Mouse (Mus musculus): Measurements from ENCODE around the gene Mbip. TPM values are rescaled to one million over a fixed set of nuclear protein-coding genes. Genes with fewer than 3 reads are reported as not detected.

Mbip gene
- total and polyA plus RNA-seq, 3 experiments, result 28.3 to 82.7 (median 47.6) TPM

DNA sequence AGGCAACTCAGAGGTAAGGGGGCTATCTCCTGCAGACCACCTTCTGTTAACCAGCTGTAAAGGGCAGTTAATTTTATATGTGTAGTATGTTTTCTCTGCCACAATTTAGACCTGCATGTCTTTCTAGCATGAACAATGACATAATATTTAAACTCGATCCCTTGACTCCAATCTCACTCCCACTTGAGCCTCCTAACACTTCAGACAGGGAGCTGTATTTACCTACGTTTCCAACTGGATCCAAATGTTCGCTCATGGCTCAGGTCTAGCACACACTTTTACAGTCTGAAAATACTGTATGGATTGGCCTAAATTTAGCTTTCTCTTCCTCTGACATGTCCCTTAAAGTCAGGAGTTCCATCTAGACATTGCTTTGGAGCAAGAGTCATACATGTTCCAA is 13.2 kb downstream of the Mbip start:
- H3K4me1 ChIP-seq (ENCODE audit: control insufficient read depth in 1 of 2, insufficient read depth in 2 of 2), result no peaks in the 10 kb centered on the region
- peaks cover 60 to 90% of the 10 kb centered on the region in 2 experiments for H3K36me3 ChIP-seq (replicated peaks in 1 of 2; ENCODE audit: control insufficient read depth in 1 of 2, insufficient read depth in 1 of 2, low read length in 1 of 2)
- H3K4me2 ChIP-seq (ENCODE audit: insufficient read depth, low read depth, poor library complexity, severe bottlenecking), result no peak overlapping the region
- H3K27me3 ChIP-seq (replicated peaks), result no peaks in the 10 kb centered on the region
- no peak for DNase-seq (ENCODE audit: extremely low read depth)
- dilution Hi-C loops (cut with MboI; ENCODE audit: extremely low pct_ligation_motif_present, extremely low pct_unique_long_range_greater_than_20kb, low sequenced_read_pairs) (no loop called here), in situ Hi-C loops (cut with MboI; ENCODE audit: low pct_ligation_motif_present, low pct_unique_long_range_greater_than_20kb, low sequenced_read_pairs) (no loop called here)
- H3K9ac ChIP-seq (ENCODE audit: insufficient read depth, low read depth), result no peak overlapping the region
- no peaks in the 10 kb centered on the region for H3K9me3 ChIP-seq (replicated peaks; ENCODE audit: low read length)
- TF ChIP-seq GABPA (IDR thresholded peaks at IDR 0.05; ENCODE audit: insufficient replicate concordance, low read depth, low read length), result no peak
- no peak for TF ChIP-seq EP300 (IDR thresholded peaks at IDR 0.05; ENCODE audit: low read length)
- no peak for TF ChIP-seq RCOR1 (conservative IDR thresholded peaks at IDR 0.05; ENCODE audit: low read depth, low read length)
- no peak for TF ChIP-seq HCFC1 (IDR thresholded peaks at IDR 0.05; ENCODE audit: low read depth, low read length)
- no peak for TF ChIP-seq USF2 (conservative IDR thresholded peaks at IDR 0.05; ENCODE audit: low read depth, low read length)
- no peak for TF ChIP-seq ZNF384 (IDR thresholded peaks at IDR 0.05; ENCODE audit: low read depth, low read length)
- no peak for TF ChIP-seq IRF4 (IDR thresholded peaks at IDR 0.05; ENCODE audit: low read depth, low read length)
- no peak for TF ChIP-seq NELFE (IDR thresholded peaks at IDR 0.05; ENCODE audit: low read depth, low read length)
- TF ChIP-seq MYC (IDR thresholded peaks at IDR 0.05; ENCODE audit: low read depth, low read length), result no peak
- no peak overlapping the region for H3K27ac ChIP-seq (ENCODE audit: insufficient read depth, low read depth)
- H3K79me2 ChIP-seq (replicated peaks; ENCODE audit: control insufficient read depth, extremely low read depth, insufficient read depth, poor library complexity, severe bottlenecking), result no peaks in the 10 kb centered on the region; the same call in 1 of the 2 replicates
- no peak overlapping the region for H3K4me3 ChIP-seq (replicated peaks in 1 of 3; ENCODE audit: low read depth in 2 of 3, low read length in 2 of 3, poor library complexity in 1 of 3)

- Histone ChIP-seq H3K36me3 (replicated peaks in 1 of 2; ENCODE audit: control insufficient read depth in 1 of 2, insufficient read depth in 1 of 2, low read length in 1 of 2) (peaks cover 31 to 77% of the 10 kb centered on the region in 2 experiments), H3K27me3 (replicated peaks) (no peaks in the 10 kb centered on the region), H3K4me2 (ENCODE audit: insufficient read depth, low read depth, poor library complexity, severe bottlenecking) (no peak overlapping the region), H3K9me3 (replicated peaks; ENCODE audit: low read length) (no peaks in the 10 kb centered on the region), H3K4me1 (ENCODE audit: control insufficient read depth in 1 of 2, insufficient read depth in 2 of 2) (peaks cover 0 to 2% of the 10 kb centered on the region in 2 experiments; a peak in 1 of 4 replicates), H3K4me3 (replicated peaks in 1 of 3; ENCODE audit: low read depth in 2 of 3, low read length in 2 of 3, poor library complexity in 1 of 3) (no peak overlapping the region), H3K27ac (ENCODE audit: insufficient read depth, low read depth) (no peak overlapping the region), H3K79me2 (replicated peaks; ENCODE audit: control insufficient read depth, extremely low read depth, insufficient read depth, poor library complexity, severe bottlenecking) (no peaks in the 10 kb centered on the region), H3K9ac (ENCODE audit: insufficient read depth, low read depth) (no peak overlapping the region)
- DNase-seq (ENCODE audit: extremely low read depth), result no peak
- in situ Hi-C loops (cut with MboI; ENCODE audit: low pct_ligation_motif_present, low pct_unique_long_range_greater_than_20kb, low sequenced_read_pairs) (no loop called here), dilution Hi-C loops (cut with MboI; ENCODE audit: extremely low pct_ligation_motif_present, extremely low pct_unique_long_range_greater_than_20kb, low sequenced_read_pairs) (no loop called here)
- TF ChIP-seq E2F4 (IDR thresholded peaks at IDR 0.05; ENCODE audit: insufficient replicate concordance, low read depth, low read length), result no peak
- no peak for TF ChIP-seq PAX5 (IDR thresholded peaks at IDR 0.05; ENCODE audit: low read length)
- TF ChIP-seq RAD21 (IDR thresholded peaks at IDR 0.05; ENCODE audit: low read depth, low read length), result no peak
- no peak for TF ChIP-seq ELF1 (IDR thresholded peaks at IDR 0.05; ENCODE audit: low read depth, low read length)
- TF ChIP-seq ZNF384 (IDR thresholded peaks at IDR 0.05; ENCODE audit: low read depth, low read length), result no peak
- no peak for TF ChIP-seq RCOR1 (conservative IDR thresholded peaks at IDR 0.05; ENCODE audit: low read depth, low read length)
- no peak for TF ChIP-seq CHD1 (IDR thresholded peaks at IDR 0.05; ENCODE audit: low read depth, low read length)
- no peak for TF ChIP-seq IRF4 (IDR thresholded peaks at IDR 0.05; ENCODE audit: low read depth, low read length)
- no peak for TF ChIP-seq MAZ (IDR thresholded peaks at IDR 0.05; ENCODE audit: low read depth, low read length)
- TF ChIP-seq SMC3 (IDR thresholded peaks at IDR 0.05; ENCODE audit: low read depth, low read length), result no peak
- TF ChIP-seq GABPA (IDR thresholded peaks at IDR 0.05; ENCODE audit: insufficient replicate concordance, low read depth, low read length), result no peak
- no peak for TF ChIP-seq USF2 (conservative IDR thresholded peaks at IDR 0.05; ENCODE audit: low read depth, low read length)
- TF ChIP-seq POLR2AphosphoS2 (IDR thresholded peaks at IDR 0.05; ENCODE audit: low read depth, low read length), result no peak
- no peak for TF ChIP-seq SIN3A (IDR thresholded peaks at IDR 0.05; ENCODE audit: low read length)
- no peak for TF ChIP-seq CTCF (conservative IDR thresholded peaks at IDR 0.05 in 1 of 2, IDR thresholded peaks at IDR 0.05 in 1 of 2; ENCODE audit: low read depth in 2 of 2, low read length in 2 of 2)
- TF ChIP-seq CHD2 (IDR thresholded peaks at IDR 0.05; ENCODE audit: low read length), result no peak
- no peak for TF ChIP-seq JUN (IDR thresholded peaks at IDR 0.05; ENCODE audit: insufficient read depth, low read depth, low read length)
Measured at GRCm38 (mm10) chr12:56327448-56327998, 18.2 kb downstream of the Mbip start.

All from CH12.LX (cell line).